Mouse (Mus musculus) liver, embryonic 14.5 days (tissue): Measurements from ENCODE around the gene BC051665. TPM values are rescaled to one million over a fixed set of nuclear protein-coding genes. Genes with fewer than 3 reads are reported as not detected.

ENCODE experiments used
- ATAC-seq: fragments of 200-750 bp; cut with Nextera tagmentation; 2 replicates; pipeline ENCODE4 v1.8.0; 2017; ENCODE audit warnings: moderate number of reproducible peaks, mild to moderate bottlenecking, moderate library complexity; ENCODE audit not compliant: insufficient read depth
- DNase-seq, 3 experiments: peaks; one replicate each; pipeline ENCODE4 v3.0.0-alpha.2; 2012 to 2013; ENCODE audit warnings: low read depth in 3 of 3, low spot score in 3 of 3
- H3K27ac ChIP-seq: fragments of 300-500 bp; sonication (generic); 2 replicates; pipeline ENCODE4 v1.5.1; 2014; ENCODE audit warnings: moderate library complexity, mild to moderate bottlenecking, control low read depth, inconsistent platforms
- H3K27me3 ChIP-seq: fragments of 300-500 bp; sonication (generic); 2 replicates; pipeline ENCODE4 v1.6.1; 2014; ENCODE audit warnings: mild to moderate bottlenecking, low read length, moderate library complexity; ENCODE audit not compliant: control insufficient read depth, insufficient read depth
- H3K36me3 ChIP-seq: fragments of 300-500 bp; sonication (generic); replicated peaks from 2 replicates; pipeline ENCODE4 v1.6.1; 2014; ENCODE audit warnings: low read depth; ENCODE audit not compliant: control insufficient read depth, insufficient read depth
- H3K4me1 ChIP-seq, 2 experiments: fragments of 200-500 bp in 1 of 2; fragments of 300-500 bp in 1 of 2; sonication (generic) in 1 of 2; replicated peaks; 2 replicates each; pipeline ENCODE4 v1.6.1; 2012 to 2014; ENCODE audit warnings: antibody characterized with exemption in 1 of 2, inconsistent platforms in 1 of 2, low read length in 1 of 2; ENCODE audit not compliant: control insufficient read depth in 2 of 2, insufficient read depth in 2 of 2
- H3K4me2 ChIP-seq: fragments of 300-500 bp; sonication (generic); 2 replicates; pipeline ENCODE4 v1.6.1; 2014; ENCODE audit warnings: low read depth, mild to moderate bottlenecking, control low read depth, moderate library complexity
- H3K4me3 ChIP-seq, 2 experiments: fragments of 200-500 bp in 1 of 2; fragments of 300-500 bp in 1 of 2; sonication (generic) in 1 of 2; 2 replicates each; pipeline ENCODE4 v1.5.1; 2012 to 2014; ENCODE audit warnings: low read depth in 2 of 2, low read length in 2 of 2, mild to moderate bottlenecking in 2 of 2, control low read depth in 1 of 2, inconsistent platforms in 1 of 2, moderate library complexity in 1 of 2; ENCODE audit not compliant: insufficient read depth in 1 of 2
- H3K9ac ChIP-seq: fragments of 300-500 bp; sonication (generic); replicated peaks from 2 replicates; pipeline ENCODE4 v1.6.1; 2014; ENCODE audit warnings: mild to moderate bottlenecking, control low read depth, moderate library complexity
- H3K9me3 ChIP-seq: fragments of 300-500 bp; sonication (generic); 2 replicates; pipeline ENCODE4 v1.6.1; 2016; ENCODE audit warnings: low read length, mixed read lengths; ENCODE audit not compliant: control insufficient read depth
- CTCF ChIP-seq: IDR thresholded peaks from 2 replicates; pipeline ENCODE4 v1.5.1; 2016; ENCODE audit warnings: antibody characterized with exemption, low read depth, control low read depth
- EP300 ChIP-seq: IDR thresholded peaks from 2 replicates; pipeline ENCODE4 v1.6.1; 2016; ENCODE audit warnings: antibody characterized with exemption, low read depth
- WGBS: fragments of 180-500 bp; shearing (Covaris S2); extraction: QIAGEN DNeasy Blood & Tissue Kit; methylation state at CpG from one replicate; pipeline ENCODE4 v1.1.7; 2014; ENCODE audit not compliant: insufficient replicate concordance; 5-methylcytosine and 5-hydroxymethylcytosine counted together
- polyA plus RNA-seq, 2 experiments: library from polyadenylated mRNA; depleted of rRNA in 1 of 2; stranded (reverse) in 1 of 2; unstranded in 1 of 2; fragments of >200 nt; fragmentation: Nextera tagmentation in 1 of 2; extraction: Ambion mirVana in 1 of 2; gene quantifications; 2 replicates each; pipeline versions ENCODE4 v1.2.1 to v1.2.3; 2012 to 2014

Gene BC051665
- polyA plus RNA-seq (2012; rRNA removed): not detected in 2 replicates
- polyA plus RNA-seq (2014; fragmentation: Nextera tagmentation; extraction: Ambion mirVana): not detected in 2 replicates

- DNase-seq (no peak), ATAC-seq (no peak)
- Histone ChIP-seq H3K36me3 (no peaks in the 10 kb centered on the region), H3K4me1 (no peaks in the 10 kb centered on the region), H3K9me3 (no peaks in the 10 kb centered on the region), H3K4me2 (no peak within 1 kb of the TSS), H3K27me3 (no peaks in the 10 kb centered on the region), H3K27ac (no peak within 1 kb of the TSS), H3K4me3 (no peak within 1 kb of the TSS), H3K9ac (no peak within 1 kb of the TSS)
- no peak for TF ChIP-seq CTCF
- TF ChIP-seq EP300: no peak
These were observed at the start of gene BC051665 for GRCm38 (mm10) chr13:60786264-60786663. BC051665 (minus strand) TSS chr13:60786364.

DNA sequence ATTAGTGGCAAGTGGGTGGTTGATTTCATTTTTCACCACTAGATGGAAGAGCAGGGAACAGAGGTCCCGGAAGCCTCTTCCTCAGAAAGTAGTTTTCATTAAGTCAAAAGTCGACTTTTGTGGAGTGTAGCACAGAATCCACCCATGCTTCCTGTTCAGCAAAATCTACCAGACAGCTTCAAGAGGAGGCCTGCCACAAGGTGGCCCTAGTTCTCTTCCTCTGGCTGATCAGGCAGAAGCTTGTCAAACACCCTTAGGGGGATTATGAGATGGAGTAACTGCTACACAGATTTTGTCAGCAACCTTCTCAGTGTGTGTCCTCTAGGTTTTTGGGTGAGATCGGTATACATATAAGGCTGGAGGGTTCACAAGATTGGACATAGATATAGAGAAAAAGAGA lies 39.9 kb upstream of the BC051665 start:
- no peak for DNase-seq
- H3K4me3 ChIP-seq: no peak overlapping the region
- H3K4me2 ChIP-seq: no peak overlapping the region
- H3K4me1 ChIP-seq: no peaks in the 10 kb centered on the region
- no peaks in the 10 kb centered on the region for H3K36me3 ChIP-seq
- H3K27me3 ChIP-seq: no peaks in the 10 kb centered on the region
- no peak for ATAC-seq
- H3K9me3 ChIP-seq: no peaks in the 10 kb centered on the region
- WGBS: 31% methylated on average over 3 of the region's 3 CpGs
- TF ChIP-seq CTCF (peak; percentile 35), EP300 (no peak)
- no peak overlapping the region for H3K9ac ChIP-seq
- no peak overlapping the region for H3K27ac ChIP-seq

- H3K27ac ChIP-seq: no peak overlapping the region
- H3K4me2 ChIP-seq: no peak overlapping the region
- 42% methylated on average over 3 of the region's 3 CpGs for WGBS
- H3K36me3 ChIP-seq: no peaks in the 10 kb centered on the region
- H3K4me3 ChIP-seq: no peak overlapping the region
- H3K27me3 ChIP-seq: no peaks in the 10 kb centered on the region
- no peak for ATAC-seq
- H3K9me3 ChIP-seq: no peaks in the 10 kb centered on the region
- no peak overlapping the region for H3K9ac ChIP-seq
- no peaks in the 10 kb centered on the region for H3K4me1 ChIP-seq
- TF ChIP-seq EP300: no peak
- no peak for TF ChIP-seq CTCF
- DNase-seq: no peak
These were observed 34.5 kb upstream of the BC051665 start for GRCm38 (mm10) chr13:60820486-60821175.

GRCm38 (mm10) chr13:60819469-60819868 lies 33.3 kb upstream of the BC051665 start:
- no peaks in the 10 kb centered on the region for H3K36me3 ChIP-seq
- DNase-seq: no peak
- no peak for ATAC-seq
- no peak overlapping the region for H3K4me3 ChIP-seq
- no peak for TF ChIP-seq EP300
- TF ChIP-seq CTCF: peak; percentile 59
- H3K4me2 ChIP-seq: no peak overlapping the region
- H3K9me3 ChIP-seq: no peaks in the 10 kb centered on the region
- WGBS: 6% methylated on average over 7 of the region's 7 CpGs
- H3K4me1 ChIP-seq: no peaks in the 10 kb centered on the region
- H3K27me3 ChIP-seq: no peaks in the 10 kb centered on the region
- no peak overlapping the region for H3K27ac ChIP-seq
- H3K9ac ChIP-seq: no peak overlapping the region

GRCm38 (mm10) chr13:60813722-60814121 lies 27.6 kb upstream of the BC051665 start:
- no peaks in the 10 kb centered on the region for H3K4me1 ChIP-seq
- no peak overlapping the region for H3K4me3 ChIP-seq
- DNase-seq (no peak), ATAC-seq (no peak)
- no peak overlapping the region for H3K27ac ChIP-seq
- no peak for TF ChIP-seq CTCF
- TF ChIP-seq EP300: no peak
- no peak overlapping the region for H3K9ac ChIP-seq
- no peaks in the 10 kb centered on the region for H3K27me3 ChIP-seq
- H3K9me3 ChIP-seq: no peaks in the 10 kb centered on the region
- no peaks in the 10 kb centered on the region for H3K36me3 ChIP-seq
- H3K4me2 ChIP-seq: no peak overlapping the region
- 44% methylated on average over 1 of the region's 1 CpGs for WGBS
